Mouse (Mus musculus) midbrain, embryonic 11.5 days (tissue): ENCODE data around the gene Gm436. TPM values are rescaled to one million over a fixed set of nuclear protein-coding genes. Genes with fewer than 3 reads are reported as not detected.

Experiments used
- ATAC-seq: fragments of 200-750 bp; cut with Nextera tagmentation; 2 replicates; pipeline ENCODE4 v1.8.0; 2017; ENCODE audit warnings: moderate TSS enrichment, moderate library complexity; ENCODE audit not compliant: low FRiP score
- DNase-seq: peaks from one replicate; pipeline ENCODE4 v3.0.0; 2015; ENCODE audit warnings: low spot score; ENCODE audit errors: missing footprints
- H3K27ac ChIP-seq: fragments of 300-500 bp; sonication (generic); 2 replicates; pipeline ENCODE4 v1.5.1; 2014; ENCODE audit warnings: low read depth, low read length
- H3K27me3 ChIP-seq: fragments of 300-500 bp; sonication (generic); 2 replicates; pipeline ENCODE4 v1.6.1; 2014; ENCODE audit warnings: mild to moderate bottlenecking, low read length, moderate library complexity, mixed read lengths; ENCODE audit not compliant: control insufficient read depth, insufficient read depth
- H3K36me3 ChIP-seq: fragments of 300-500 bp; sonication (generic); 2 replicates; pipeline ENCODE4 v1.6.1; 2014; ENCODE audit warnings: mild to moderate bottlenecking, low read length, moderate library complexity, mixed read lengths; ENCODE audit not compliant: control insufficient read depth, insufficient read depth
- H3K4me1 ChIP-seq: fragments of 300-500 bp; sonication (generic); 2 replicates; pipeline ENCODE4 v1.6.1; 2014; ENCODE audit warnings: low read length; ENCODE audit not compliant: control insufficient read depth, insufficient read depth
- H3K4me2 ChIP-seq: fragments of 300-500 bp; sonication (generic); 2 replicates; pipeline ENCODE4 v1.6.1; 2014; ENCODE audit warnings: mild to moderate bottlenecking, moderate library complexity
- H3K4me3 ChIP-seq: fragments of 300-500 bp; sonication (generic); 2 replicates; pipeline ENCODE4 v1.5.1; 2014; ENCODE audit warnings: low read depth, low read length
- H3K9ac ChIP-seq: fragments of 300-500 bp; sonication (generic); 2 replicates; pipeline ENCODE4 v1.6.1; 2014; ENCODE audit warnings: low read length
- H3K9me3 ChIP-seq: fragments of 300-500 bp; sonication (generic); 2 replicates; pipeline ENCODE4 v1.6.1; 2016; ENCODE audit warnings: low read length; ENCODE audit not compliant: control insufficient read depth
- WGBS: fragments of 180-500 bp; shearing (Covaris S2); extraction: QIAGEN DNeasy Blood & Tissue Kit; methylation state at CpG from one replicate; pipeline ENCODE4 v1.1.7; 2014; 5-methylcytosine and 5-hydroxymethylcytosine counted together
- polyA plus RNA-seq: library from polyadenylated mRNA; unstranded; fragments of >200 nt; fragmentation: Nextera tagmentation; extraction: Ambion mirVana; gene quantifications from 2 replicates; pipeline ENCODE4 v1.2.1, GENCODE M21; 2014

The Gm436 gene
- polyA plus RNA-seq, result not detected in 2 replicates

DNA sequence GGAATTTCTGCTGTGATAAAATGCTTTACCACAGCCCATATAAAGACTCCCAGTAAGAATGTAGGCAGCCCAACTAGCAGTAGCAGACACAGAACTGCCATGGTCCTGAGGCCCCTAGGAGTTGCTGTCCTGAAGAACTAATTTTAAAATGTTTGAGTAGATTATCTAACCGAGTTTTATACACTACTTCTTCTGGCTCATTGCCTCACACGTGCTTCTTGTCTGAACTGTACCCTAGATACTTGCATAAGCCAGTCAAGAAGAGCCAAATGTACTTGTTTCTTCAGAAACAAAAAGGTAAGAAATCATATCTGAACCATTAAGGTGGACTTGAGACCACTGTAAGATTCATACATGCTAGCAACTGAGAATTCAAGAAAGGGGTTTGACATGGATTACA, at the start of gene Gm436:
Gene Gm436, minus strand, starts transcription at position 101 of the 400 bp plus-strand sequence.
- Histone ChIP-seq H3K9me3 (peaks cover 4% of the 10 kb centered on the region; the same call in 1 of the 2 replicates), H3K27ac (no peak within 1 kb of the TSS), H3K36me3 (no peaks in the 10 kb centered on the region), H3K27me3 (no peaks in the 10 kb centered on the region), H3K4me3 (no peak within 1 kb of the TSS), H3K9ac (no peak within 1 kb of the TSS), H3K4me1 (no peaks in the 10 kb centered on the region), H3K4me2 (no peak within 1 kb of the TSS)
- DNase-seq (no peak), ATAC-seq (no peak)
- WGBS, result 56% methylated on average over 2 of the region's 2 CpGs

DNA sequence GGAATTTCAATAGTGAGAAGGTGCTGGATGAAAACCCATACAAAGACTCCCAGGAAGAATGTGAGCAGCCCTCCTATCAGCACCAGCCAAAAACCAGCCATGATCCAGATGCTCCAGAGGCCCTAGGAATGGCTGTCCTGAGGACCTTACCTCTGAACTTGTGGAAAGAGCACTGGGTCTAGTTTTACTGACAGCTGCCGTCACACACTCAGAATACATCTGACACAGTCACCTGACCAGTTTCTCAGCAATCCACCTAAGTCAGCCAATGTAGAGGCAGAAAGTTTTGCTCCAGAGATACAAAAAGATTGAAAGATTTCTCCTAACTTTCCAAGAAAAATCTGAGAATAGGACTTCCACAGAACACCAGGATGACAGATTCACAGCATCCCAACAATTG, 35.1 kb upstream of the Gm436 start, which contains the start of gene Gm13178:
Gene Gm13178, minus strand, starts transcription at position 101 of the 400 bp plus-strand sequence.
- H3K4me1 ChIP-seq, result no peaks in the 10 kb centered on the region
- peaks cover 7% of the 10 kb centered on the region for H3K9me3 ChIP-seq
- ATAC-seq, result no peak
- H3K36me3 ChIP-seq, result no peaks in the 10 kb centered on the region
- no peak within 1 kb of the TSS for H3K4me3 ChIP-seq
- no peaks in the 10 kb centered on the region for H3K27me3 ChIP-seq
- H3K4me2 ChIP-seq, result no peak within 1 kb of the TSS
- 75% methylated on average over 1 of the region's 1 CpGs for WGBS
- DNase-seq, result no peak
- no peak within 1 kb of the TSS for H3K9ac ChIP-seq
- H3K27ac ChIP-seq, result no peak within 1 kb of the TSS

DNA sequence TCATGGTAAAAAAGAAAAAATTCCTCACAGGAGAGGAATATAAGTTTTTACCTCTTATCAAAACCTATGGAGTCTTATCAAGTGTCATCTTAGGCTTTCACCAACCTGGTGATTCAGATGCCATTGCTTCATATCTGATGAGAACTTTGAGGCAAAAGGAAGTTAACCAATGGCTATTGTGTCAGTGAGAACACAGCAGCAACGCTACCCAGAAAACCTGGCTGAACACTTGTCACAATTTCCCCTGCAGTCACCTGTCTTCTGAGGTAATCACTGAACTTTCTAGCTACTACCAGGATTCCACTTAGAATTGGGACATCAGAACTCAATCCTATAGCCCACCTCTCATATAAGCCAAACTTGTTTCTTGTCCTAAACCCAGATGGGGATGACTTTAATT, 33.5 kb upstream of the Gm436 start:
- H3K9me3 ChIP-seq, result peaks cover 13% of the 10 kb centered on the region
- no peak for DNase-seq
- no peak overlapping the region for H3K4me2 ChIP-seq
- H3K36me3 ChIP-seq, result no peaks in the 10 kb centered on the region
- H3K27ac ChIP-seq, result no peak overlapping the region
- H3K4me3 ChIP-seq, result no peak overlapping the region
- ATAC-seq, result no peak
- 80% methylated on average over 1 of the region's 1 CpGs for WGBS
- no peaks in the 10 kb centered on the region for H3K27me3 ChIP-seq
- H3K9ac ChIP-seq, result no peak overlapping the region
- no peaks in the 10 kb centered on the region for H3K4me1 ChIP-seq

DNA sequence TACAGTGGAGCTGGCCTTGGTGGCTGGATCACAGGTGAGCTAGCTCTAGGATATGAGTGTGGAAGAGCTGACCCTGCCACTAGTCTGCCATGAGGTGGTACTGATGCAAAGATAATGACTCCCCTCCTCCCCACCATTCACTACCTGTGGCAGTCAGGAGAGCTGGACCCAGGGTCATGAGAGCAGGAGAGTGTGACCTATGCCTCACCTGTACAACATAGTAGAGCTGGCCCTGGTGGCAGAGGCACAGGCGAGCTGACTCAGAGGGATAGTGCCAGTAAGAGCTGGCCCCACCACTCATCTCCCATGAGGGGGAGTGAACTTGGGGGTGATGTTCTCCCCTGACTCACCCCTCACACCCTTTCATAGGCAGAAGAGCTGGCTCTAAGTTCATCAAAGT, 32.1 kb upstream of the Gm436 start:
- no peak overlapping the region for H3K4me3 ChIP-seq
- no peak overlapping the region for H3K9ac ChIP-seq
- no peak overlapping the region for H3K27ac ChIP-seq
- WGBS, result 67% methylated on average over 1 of the region's 1 CpGs
- ATAC-seq, result peak; percentile 57; the same call in 1 of the 2 replicates
- H3K4me2 ChIP-seq, result no peak overlapping the region
- no peaks in the 10 kb centered on the region for H3K4me1 ChIP-seq
- peaks cover 13% of the 10 kb centered on the region for H3K9me3 ChIP-seq
- no peaks in the 10 kb centered on the region for H3K36me3 ChIP-seq
- no peak for DNase-seq
- no peaks in the 10 kb centered on the region for H3K27me3 ChIP-seq

DNA sequence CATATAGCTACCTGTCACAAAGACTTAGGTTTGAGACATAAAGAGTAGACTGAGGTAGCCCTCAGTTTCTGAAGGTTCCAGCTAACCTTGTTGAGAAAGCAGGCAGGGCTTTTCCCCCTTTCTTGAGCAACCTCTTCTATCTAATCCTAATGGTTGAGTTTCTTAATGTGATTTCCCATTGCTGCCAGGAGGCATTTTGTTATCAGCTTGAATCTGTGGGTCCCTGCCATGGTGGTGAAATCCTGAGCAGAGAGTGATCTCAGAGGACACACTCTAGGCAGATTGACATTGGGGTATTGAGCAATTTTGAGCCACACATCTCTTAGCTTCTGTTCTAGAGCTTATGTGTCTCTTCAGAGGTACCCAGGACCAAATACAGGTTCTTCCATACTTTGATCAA, 47.9 kb downstream of the Gm436 start:
- no peaks in the 10 kb centered on the region for H3K4me1 ChIP-seq
- H3K4me3 ChIP-seq, result no peak overlapping the region
- H3K27ac ChIP-seq, result no peak overlapping the region
- H3K27me3 ChIP-seq, result no peaks in the 10 kb centered on the region
- no peak overlapping the region for H3K9ac ChIP-seq
- no peak for ATAC-seq
- H3K4me2 ChIP-seq, result no peak overlapping the region
- DNase-seq, result no peak
- peaks cover 24% of the 10 kb centered on the region; the same call in 1 of the 2 replicates for H3K9me3 ChIP-seq
- H3K36me3 ChIP-seq, result no peaks in the 10 kb centered on the region

Other genes starting within 250 kb of the Gm436 start
- gene 1700012P22Rik, start 247.6 kb downstream of the Gm436 start, polyA plus RNA-seq, result not detected in 2 replicates
- gene Gm9944, start 233.1 kb downstream of the Gm436 start, polyA plus RNA-seq, result not detected in 2 replicates
- not detected in 2 replicates for gene Aadacl3, start 222.6 kb downstream of the Gm436 start, polyA plus RNA-seq
- gene 9430007A20Rik, start 166.5 kb downstream of the Gm436 start, polyA plus RNA-seq, result not detected in 2 replicates
- not detected in 2 replicates for gene Gm13124, start 121.2 kb downstream of the Gm436 start, polyA plus RNA-seq
- not detected in 2 replicates for gene Aadacl4, start 72.7 kb downstream of the Gm436 start, polyA plus RNA-seq
- not detected in 2 replicates for gene Gm13178, start 35.0 kb upstream of the Gm436 start, polyA plus RNA-seq
- gene Gm438, start 100.2 kb upstream of the Gm436 start, polyA plus RNA-seq, result not detected in 2 replicates
- gene Dhrs3, start 206.5 kb upstream of the Gm436 start, polyA plus RNA-seq, result 5.9 and 7.9 TPM in 2 replicates